Mouse (Mus musculus) lung, postnatal 0 days (tissue): ENCODE results near the gene Sh3bp4.

Experiments
- CTCF ChIP-seq: IDR thresholded peaks from 2 replicates; pipeline ENCODE4 v1.5.1; 2016; ENCODE audit warnings: antibody characterized with exemption, mild to moderate bottlenecking
- EP300 ChIP-seq: IDR thresholded peaks from 2 replicates; pipeline ENCODE4 v1.6.1; 2016; ENCODE audit warnings: antibody characterized with exemption, mild to moderate bottlenecking, control low read depth

GRCm38 (mm10) chr1:89193576-89193975, 123.4 kb downstream of the Sh3bp4 start:
- TF ChIP-seq CTCF (no peak), EP300 (no peak)
